Mouse (Mus musculus): ENCODE results near the gene Slc38a6. TPM values are rescaled to one million over a fixed set of nuclear protein-coding genes. Genes with fewer than 3 reads are reported as not detected.

Gene Slc38a6
- total RNA-seq, 1 experiment from 2014 or later: 6.0 TPM

DNA sequence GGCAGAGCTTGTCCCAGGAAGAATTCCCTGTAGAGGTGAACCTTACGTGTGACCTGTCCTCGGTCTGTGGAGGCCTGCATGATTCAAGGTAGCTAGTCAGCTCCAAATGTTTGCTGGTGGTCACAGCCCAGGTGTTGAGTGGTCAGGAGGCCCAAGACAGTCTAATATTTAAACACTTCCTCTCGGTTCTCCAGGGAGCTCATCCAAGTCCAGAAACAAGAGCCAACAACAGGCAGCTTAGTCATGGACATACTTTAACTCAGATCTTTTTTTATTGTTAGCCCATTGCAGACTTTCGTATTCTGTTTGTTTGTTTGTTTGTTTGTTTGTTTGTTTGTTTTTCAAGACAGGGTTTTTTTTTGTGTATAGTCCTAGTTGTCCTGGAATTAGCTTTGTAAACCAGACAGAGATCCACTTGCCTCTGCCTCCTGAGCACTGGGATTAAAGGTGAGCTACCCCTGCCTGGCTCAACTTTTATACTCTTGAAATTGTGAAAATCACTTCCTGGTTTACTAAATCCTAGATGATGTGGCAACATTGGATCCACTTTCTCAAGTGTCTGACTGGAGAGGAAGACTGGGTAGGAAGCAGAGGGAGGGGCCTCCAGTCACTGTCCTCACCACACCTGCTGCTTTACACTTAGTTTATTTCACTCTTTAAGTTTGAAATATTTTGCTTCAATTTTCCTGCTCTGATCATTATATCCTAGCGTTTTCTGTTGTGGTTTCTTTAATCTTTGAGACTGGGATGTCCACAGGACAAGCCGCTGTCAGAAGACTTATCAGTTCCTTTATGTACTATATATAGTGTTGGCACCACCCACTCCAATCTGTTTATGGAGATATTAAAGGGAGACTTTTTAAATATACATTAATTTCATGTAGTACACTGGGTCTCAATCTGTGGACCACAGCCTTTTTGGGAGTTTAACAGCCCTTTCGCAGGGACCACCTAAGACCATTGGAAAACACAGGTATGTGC is 31.4 kb downstream of the Slc38a6 start:
- peak; percentile 60 for ATAC-seq (replicated peaks; ENCODE audit: low read depth, poor library complexity, severe bottlenecking)

DNA sequence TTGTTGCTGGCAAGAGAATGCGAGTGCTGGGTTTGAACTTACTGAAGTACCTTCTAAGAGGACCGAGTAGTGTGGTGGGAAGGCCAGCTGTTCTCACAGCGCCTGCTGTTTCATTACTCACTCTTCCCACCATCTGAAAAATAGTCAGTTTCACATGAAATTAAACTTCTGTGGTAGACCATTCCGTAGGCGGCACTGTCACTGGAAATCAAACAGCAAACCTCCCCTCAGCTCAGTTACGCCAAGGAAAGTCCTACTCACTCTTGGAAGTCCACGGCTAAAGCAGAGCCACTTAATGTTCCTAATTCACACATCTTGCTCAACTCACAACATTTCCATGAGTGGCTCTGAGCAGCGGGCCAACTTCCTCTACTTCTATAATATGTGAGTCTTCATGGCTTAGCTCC is 37.6 kb downstream of the Slc38a6 start:
- peak; percentile 62 for ATAC-seq (replicated peaks; ENCODE audit: low read depth, poor library complexity, severe bottlenecking)

DNA sequence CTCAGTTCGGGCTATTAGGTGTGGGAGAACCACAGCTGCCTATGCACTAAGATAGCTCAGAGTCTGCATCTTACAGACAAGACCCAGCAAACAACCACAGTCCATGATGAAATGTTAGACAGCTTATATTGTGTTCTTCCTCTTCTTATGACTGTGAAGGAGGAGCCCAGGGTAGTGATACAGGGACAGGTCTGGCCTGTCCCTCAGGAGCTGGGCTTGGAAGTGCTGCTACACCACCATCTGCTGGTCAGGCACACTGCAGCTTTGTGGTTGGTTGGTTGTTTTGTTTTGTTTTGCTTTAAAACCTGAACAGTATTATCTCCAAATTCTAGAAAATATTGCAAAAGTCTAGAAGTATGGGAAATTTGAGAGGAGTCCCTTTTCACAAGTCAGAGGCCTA is 38.2 kb downstream of the Slc38a6 start:
- peak; percentile 93 for ATAC-seq (replicated peaks; ENCODE audit: low read depth, poor library complexity, severe bottlenecking)

DNA sequence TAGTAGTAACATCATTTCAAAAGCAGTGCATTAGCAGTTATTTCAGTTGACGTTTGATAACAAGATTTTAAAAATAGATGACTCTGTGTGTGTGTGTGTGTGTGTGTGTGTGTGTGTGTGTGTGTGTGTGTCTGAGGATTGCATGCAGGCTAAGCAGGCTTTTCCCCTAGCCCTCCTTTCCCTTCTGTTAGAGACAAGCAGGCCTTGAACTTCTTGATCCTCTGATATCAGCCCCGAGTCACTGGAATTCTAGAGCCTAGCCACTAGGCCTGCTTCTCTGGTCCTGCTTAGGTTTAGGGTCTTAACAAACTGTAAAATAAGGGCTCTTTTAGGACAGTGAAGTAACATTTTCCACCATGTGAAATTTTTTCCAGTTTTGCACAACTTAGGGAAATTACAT is 38.6 kb downstream of the Slc38a6 start:
- no peak for ATAC-seq (replicated peaks; ENCODE audit: low read depth, poor library complexity, severe bottlenecking)

DNA sequence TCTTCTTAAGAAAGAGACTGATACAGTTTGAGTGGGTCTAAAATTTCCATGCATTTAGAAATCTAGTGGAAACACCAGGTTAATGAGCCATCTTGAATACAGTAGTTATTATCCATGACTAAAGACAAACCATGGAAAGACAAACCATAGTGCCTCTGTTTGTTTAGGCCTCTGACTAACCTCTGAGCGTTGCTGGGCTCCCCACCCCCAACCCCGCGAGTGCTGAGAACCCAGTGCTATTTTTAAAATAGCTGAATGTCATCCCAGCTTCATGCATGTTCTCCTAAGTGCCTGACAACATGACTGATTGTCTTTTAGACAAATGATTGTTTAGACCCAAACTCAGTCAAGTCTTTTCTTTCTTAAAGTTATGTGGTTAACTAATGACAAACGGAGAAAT is 39.0 kb downstream of the Slc38a6 start:
- no peak for ATAC-seq (replicated peaks; ENCODE audit: low read depth, poor library complexity, severe bottlenecking)

DNA sequence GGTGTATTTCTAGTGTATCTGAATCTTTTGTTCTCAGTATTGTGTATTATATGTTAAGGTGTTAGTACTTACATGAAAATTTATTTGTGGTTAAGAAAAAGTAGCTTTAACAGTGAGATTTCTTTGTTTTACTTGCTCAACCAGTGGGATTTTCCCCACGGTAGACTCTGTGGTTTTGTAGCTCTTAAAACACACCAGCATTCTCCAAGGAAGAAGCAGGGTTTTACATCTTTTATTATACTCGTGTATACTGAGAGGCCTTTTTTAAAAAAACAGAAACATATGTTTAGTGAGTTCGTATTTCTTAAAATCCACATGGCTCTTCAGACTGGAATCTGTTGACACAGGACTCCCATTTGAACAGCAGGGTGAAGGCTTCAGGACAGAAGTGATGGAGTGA is 40.8 kb downstream of the Slc38a6 start:
- ATAC-seq (replicated peaks; ENCODE audit: low read depth, poor library complexity, severe bottlenecking): no peak

DNA sequence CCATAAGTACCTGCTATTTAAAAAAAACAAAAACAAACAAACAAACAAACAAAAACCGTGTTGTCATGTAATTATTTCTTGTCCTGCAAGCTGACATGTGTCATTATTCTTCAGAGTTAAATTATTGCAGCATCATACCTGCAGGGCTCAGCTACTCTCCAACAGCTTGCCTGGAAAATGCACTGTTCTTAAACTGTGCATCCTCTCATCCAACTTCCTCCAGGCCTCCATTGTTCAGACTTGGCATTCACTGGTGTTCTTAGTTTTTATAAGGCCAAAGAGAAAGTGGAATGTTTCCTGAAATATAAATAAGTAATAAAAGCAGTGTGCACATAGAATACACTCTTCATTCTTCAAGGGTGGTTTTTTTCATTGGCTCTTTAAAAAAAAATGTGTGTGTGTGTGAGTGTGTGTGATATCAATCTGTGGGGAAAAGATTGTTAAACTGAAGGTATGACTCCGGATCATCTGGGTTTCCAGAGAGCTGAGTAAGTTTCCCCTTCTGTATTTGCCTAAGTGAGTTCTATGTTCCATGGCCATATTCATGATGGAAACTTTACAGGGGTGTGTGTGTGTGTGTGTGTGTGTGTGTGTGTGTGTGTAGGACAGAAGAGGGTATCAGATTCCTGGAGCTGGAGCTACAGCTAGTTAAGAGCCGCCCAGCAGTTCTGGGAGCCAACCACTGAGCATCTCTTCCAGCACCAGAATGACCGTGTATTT is 42.0 kb downstream of the Slc38a6 start:
- ATAC-seq (replicated peaks; ENCODE audit: low read depth, poor library complexity, severe bottlenecking): no peak

DNA sequence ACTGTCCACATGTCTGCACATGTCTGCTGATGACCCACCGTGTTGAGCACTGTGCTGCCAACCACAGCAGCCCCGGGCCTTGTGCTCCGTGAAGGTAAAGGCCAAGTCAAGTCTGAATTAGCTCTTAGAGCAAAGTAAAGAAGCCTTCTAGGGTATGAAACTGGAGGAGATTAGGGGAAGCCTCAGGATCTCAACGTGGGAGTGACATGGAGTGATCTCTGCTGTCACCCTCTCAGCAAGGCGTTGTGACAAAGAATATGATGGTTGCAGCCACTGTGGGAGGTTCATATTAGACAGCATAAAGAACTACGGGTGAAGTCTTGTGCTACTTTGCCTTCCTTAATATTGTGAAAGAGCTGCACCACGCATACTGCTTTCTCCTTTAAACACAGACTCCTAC is 43.7 kb downstream of the Slc38a6 start:
- no peak for ATAC-seq (replicated peaks; ENCODE audit: low read depth, poor library complexity, severe bottlenecking)

DNA sequence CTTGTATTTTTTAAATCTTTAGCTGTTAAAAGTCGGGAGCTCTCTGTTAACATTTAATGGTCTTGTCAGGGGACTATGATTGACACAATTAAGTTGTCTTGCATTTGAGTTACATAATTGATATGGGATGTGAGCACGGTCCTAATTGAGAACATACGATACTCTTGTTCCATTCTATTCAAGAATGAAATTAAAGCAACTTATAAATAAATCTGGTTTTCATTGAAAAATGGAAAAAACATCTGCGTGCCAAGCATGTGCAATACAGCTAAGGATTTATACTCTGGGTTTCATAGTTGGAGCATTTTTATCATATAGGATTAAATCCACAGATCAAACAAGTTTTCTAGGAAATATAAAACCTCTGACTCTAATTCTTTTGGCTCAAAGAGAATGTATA is 46.1 kb downstream of the Slc38a6 start:
- ATAC-seq (replicated peaks; ENCODE audit: low read depth, poor library complexity, severe bottlenecking): no peak

DNA sequence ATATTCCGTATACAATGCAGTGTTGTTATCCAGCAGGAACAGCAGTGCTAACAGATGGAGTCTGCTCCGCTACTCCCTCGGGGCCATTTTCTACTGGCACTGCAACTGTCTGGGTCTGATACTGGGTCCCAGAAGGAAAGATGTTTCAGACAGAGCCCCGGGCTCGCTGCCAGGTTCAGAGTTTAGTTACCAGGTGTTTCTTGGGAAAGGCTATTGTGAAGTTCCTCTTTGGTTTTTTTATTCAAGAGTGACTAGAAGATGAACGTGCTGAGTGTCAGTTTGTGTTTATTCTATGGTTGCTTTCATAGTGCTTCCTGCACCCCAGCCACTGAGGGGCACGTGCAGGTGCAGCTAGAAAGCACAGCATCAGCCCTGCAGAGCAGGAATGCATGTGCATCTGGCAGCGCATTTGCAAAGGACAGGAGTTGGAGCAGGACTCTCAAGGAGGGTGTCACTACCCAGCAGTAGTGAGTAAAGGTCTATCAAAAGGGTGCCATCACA is 47.5 kb downstream of the Slc38a6 start:
- no peak for ATAC-seq (replicated peaks; ENCODE audit: low read depth, poor library complexity, severe bottlenecking)

DNA sequence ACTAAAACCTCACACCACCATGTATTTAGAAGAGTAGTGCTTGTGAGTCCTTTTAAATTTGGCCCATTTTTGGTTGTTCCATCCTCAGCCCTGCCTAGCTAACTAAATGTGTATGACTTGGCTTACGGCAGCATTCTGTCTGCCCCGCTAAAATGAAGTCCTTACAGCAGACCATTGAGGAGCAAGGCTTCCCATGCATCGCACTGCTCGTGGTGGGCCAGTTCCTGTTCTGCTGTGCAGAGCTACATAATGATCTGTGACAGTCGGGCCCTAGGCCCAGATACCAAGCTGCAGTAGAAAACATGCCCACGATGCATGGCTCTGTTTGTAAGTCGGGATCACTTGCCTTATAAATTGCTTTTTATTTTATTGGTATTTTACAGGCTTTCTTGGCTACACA is 50.5 kb downstream of the Slc38a6 start:
- ATAC-seq (replicated peaks; ENCODE audit: low read depth, poor library complexity, severe bottlenecking): peak; percentile 71; the same call in 1 of the 2 replicates

DNA sequence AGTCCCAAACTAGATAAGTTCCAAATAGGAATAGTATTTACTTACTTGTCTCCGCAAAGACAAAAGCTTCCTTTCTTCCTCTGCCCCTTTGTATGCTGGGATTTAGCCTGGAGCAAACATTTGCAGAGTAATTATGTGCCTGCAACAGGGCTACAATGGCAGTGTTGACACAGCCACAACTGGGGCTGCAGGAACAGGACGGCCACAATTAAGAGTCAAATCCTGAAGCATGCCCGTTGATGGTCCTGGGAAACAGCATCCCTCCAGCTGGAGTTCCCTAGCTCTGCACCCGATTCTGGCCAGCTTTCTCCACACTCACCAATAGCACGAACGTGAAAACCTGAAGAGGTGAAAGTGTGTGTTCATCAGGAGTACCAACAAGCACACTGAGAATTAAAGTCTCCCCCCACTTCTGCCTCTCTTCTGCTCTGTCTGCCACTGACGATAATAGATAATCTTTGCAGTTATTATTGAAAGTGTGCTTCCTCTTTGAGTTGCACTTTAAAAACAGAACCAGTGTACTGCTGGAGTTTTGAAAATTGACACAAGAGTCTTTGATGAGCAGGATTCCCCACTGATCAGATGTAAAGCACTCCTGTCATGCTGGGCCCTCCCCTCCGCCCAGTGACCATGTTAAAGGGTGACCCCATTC is 54.2 kb downstream of the Slc38a6 start:
- peak; percentile 42 for ATAC-seq (replicated peaks; ENCODE audit: low read depth, poor library complexity, severe bottlenecking)

DNA sequence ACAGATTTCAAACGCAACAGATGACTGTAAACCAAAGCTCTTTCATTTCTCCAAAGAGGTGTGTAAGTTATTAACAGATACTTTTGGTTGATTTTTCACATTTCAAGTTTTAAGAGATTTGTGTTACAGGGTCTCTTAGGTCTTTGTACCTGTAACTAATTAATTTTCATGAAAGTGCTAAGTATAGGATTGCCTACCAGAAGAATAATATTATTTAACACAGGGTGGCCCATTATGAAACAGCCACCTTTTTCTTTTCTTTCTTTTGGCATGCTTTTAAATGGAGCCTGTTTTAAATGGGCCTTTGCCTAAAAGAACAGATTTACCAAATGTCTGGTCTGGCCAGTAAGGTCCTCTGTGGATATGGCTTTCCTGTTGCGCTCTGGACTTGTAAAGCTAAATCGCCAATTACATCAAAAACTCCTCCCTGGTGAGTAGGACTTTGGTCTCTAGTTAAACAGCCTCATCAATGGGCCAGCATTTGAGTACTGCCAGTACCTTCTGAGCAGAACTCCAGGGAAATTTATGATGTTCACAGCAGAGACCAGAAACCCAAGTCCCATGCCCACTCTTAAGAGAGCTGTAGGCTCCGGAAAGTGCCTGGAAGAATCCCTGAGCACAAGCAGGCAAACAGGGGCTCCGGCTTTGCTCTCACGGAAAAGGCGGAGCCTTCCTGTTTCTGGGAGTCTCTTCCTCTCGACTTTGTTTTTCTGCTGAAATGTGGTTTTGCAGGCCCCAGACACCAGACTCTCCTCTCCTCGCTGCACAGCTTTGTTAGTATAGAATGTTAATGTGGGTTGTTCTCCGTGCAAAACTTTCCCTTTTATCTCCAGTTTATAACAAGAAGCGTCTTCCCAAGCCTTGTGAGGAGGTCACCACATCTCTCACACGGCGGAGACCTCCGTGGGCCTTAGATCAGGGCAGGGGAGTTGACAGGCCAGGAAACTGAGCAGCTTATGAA is 55.4 kb downstream of the Slc38a6 start:
- ATAC-seq (replicated peaks; ENCODE audit: low read depth, poor library complexity, severe bottlenecking): peak; percentile 63

DNA sequence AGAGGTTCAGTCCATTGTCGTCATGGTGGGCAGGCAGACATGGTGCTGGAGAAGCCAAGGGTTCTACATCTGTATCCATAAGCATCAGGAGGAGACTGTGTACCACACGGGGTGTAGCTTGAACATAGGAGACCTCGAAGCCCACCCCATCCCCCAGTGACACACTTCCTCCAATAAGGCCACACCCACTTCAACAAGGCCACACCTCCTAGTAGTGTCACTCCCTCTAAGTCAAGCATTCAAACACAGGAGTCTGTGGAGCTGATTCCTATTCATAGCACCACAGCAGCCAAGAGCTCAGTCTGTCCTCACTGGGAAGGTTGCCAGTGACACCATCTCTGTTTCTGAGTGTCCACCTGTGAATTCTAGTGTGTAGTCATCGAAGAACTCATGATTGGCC is 57.7 kb downstream of the Slc38a6 start:
- no peak for ATAC-seq (replicated peaks; ENCODE audit: low read depth, poor library complexity, severe bottlenecking)

DNA sequence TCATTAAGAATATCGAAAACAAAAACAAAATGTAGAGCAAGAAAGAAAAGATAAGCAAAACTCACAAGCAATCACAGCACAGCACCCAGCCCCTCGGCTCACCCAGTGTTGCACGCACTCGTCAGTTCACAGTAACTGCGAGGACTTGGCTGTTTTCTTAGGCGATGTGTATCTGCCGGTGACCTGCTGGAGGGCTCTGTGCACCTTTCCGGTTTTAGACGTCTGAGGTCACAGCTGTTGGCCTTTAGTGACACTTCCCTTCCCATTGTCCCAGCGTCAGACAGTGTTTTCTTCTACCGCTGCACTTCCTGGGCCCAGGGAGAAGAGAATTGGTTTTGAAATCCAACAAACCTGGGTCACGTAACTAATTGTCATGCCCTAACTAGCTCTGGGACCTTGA is 58.6 kb downstream of the Slc38a6 start:
- 0 out of 2 replicates have a peak, but pooled peaks have one; percentile 27 for ATAC-seq (replicated peaks; ENCODE audit: low read depth, poor library complexity, severe bottlenecking)

DNA sequence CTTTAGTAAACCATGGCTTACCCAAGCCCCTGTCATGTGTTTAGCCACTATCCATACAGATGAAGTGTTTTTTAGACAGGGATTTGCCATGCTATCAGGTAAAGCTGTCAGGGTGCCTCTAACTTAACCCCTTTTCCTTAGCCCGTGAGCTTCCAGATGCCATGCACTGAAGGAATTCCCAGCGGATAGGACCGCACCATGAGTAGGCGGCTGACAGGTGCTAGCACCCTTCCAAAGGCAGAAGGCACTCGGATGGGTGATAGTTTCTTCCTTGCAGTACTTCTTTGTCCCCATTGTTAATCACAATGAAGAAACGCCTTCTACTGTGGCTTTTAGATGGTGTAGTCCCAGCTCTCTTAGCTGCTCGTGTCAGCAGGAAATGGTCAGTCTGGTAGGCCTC is 60.6 kb downstream of the Slc38a6 start:
- ATAC-seq (replicated peaks; ENCODE audit: low read depth, poor library complexity, severe bottlenecking): no peak

DNA sequence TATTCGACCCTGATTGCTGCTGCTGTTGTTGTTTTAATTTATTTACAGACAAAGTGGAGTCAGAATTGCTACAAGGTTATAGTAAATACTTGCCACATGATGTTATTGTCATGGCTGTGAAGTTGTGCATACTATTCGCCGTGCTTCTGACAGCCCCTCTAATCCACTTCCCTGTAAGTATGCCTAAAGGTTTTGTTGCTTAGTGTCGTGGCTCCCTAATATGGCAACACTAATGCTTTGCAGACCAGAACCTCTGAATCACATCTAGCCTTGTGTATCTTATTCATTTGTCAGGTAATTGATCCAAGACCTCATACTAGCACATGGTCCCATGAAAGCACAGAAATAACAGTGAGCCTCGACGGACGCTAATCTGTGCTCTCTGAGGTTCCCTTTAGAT is 63.9 kb downstream of the Slc38a6 start:
- ATAC-seq (replicated peaks; ENCODE audit: low read depth, poor library complexity, severe bottlenecking): no peak

DNA sequence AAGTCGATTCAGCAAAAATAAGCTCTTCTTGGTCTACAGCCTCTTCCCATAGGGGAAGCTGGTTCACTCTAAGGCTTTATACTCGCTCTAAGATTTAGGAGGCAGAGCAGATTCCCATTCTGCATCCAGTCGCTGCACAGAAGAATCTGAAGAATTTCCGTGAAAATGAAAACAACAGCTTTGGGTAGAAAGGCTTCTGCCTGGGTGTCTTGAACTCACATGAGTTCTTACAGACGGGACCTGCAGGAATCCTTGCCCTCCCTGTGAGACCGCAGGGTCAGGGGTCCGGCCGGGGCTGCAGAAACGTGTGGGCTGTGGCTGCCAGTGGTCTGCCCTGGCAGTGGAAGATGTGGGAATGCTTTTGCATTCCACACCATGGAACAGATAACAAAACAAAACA is 64.4 kb downstream of the Slc38a6 start:
- ATAC-seq (replicated peaks; ENCODE audit: low read depth, poor library complexity, severe bottlenecking): no peak

DNA sequence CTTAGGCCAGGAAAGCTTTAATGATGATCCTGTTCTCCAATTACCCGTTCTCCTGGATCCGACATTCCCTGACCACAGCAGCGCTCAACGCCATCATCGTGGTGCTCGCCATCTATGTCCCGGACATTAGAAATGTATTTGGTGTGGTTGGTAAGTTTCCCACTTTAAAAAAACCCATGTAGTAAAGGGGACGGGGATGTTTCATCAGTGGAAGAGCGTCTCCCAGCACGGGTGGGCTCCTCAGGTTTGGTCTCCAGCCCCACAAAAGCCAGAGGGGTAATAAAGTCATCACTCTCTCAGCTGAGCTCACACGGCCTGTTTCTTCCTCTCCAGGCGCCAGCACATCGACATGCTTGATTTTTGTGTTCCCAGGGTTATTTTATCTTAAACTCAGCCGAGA is 65.2 kb downstream of the Slc38a6 start:
- no peak for ATAC-seq (replicated peaks; ENCODE audit: low read depth, poor library complexity, severe bottlenecking)

All from common myeloid progenitor, adult 5-6 weeks (primary cell).